Mouse (Mus musculus): ENCODE results near the gene Syt12.

- no peak for TF ChIP-seq POLR2A (IDR thresholded peaks at IDR 0.05; ENCODE audit: borderline replicate concordance, control insufficient read depth, low read depth, low read length)
- TF ChIP-seq CTCF (IDR thresholded peaks at IDR 0.05; ENCODE audit: control insufficient read depth, insufficient read depth, low read length) = no peak
Measured at GRCm38 (mm10) chr19:4507746-4508145, 30.5 kb upstream of the Syt12 start.

All from bone marrow, adult 2 months (tissue).